Mouse (Mus musculus): ENCODE data around the gene Gm36079.
"Not testable (repeated sequence)": the region's sequence is repeated elsewhere in the genome, so short reads cannot be mapped to it uniquely, and the experiment has no call there.

The Gm36079 gene

DNA sequence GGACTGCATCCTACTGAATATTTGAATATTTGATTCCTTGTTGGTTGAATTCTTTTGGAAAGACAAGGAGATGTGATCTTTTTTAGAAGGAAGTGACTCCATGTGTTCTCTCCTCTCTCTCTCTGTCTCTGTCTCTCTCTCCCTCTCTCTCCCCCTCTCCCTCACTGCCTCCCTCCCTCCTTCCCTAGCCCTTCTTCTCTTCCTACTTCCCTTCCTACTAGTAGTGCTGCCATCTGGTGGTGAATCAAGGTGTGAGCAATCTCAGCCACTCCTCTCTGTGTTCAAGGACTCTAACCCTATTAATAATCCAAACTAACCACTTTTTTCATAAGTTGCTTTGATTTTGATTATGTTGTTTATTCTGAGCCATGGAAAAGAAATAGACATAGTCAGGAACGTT, 5.3 kb downstream of the Gm36079 start:
- DNase-seq (ENCODE audit: low read depth, low spot score), result not testable (repeated sequence)

DNA sequence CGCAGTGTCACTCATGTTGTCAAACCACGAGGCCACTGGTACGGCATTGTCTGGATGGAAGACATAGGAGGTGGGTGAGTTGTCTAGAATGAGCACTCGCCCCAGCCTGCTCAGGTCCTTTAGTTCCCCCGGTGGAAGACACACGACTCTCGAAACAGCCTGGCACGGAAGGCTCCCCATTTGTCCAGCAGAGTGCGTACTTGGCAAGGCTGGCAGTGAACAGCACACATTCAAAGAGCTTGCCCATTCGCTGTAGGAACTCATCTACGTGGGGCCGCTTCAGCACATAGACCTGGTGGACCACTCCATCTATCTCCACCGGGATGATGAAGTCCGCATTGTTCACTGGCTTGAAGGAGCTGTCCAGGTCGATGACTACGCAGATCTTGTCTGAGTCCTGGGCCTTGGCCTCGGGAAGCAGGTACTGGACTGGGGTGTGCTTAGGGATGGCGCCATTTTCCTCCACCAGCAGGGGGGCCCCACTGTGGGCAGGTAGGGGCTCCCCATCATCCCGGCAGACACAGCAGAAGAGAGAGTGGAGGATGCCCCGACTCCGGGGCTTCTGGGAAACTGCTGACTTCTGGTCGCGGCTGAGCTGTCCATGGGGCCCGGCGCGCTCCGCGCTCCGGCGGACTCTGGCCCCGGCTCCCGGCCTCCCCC, 11.3 kb downstream of the Gm36079 start:
- DNase-seq (ENCODE audit: low read depth, low spot score), result not testable (repeated sequence)

DNA sequence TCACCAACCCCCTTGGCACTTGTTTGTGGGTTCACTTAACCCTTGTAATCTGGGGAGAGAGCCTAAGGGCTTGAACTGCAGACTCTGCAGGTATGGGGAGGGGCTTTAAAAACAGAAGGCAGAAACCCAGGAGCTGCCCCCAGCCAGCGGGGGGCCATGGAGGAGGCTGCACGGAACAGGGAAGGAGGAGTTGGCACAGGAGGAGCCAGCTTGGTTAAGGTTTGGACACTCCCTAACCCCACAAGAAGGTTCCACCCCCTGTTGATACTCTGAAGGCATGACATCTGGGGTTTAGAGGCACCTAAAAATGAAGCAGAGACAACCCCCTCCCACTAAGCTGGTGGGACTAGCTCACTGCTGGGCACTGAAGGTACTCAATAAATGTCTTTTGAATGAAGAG, 12.8 kb downstream of the Gm36079 start:
- DNase-seq (ENCODE audit: low read depth, low spot score), result not testable (repeated sequence)

DNA sequence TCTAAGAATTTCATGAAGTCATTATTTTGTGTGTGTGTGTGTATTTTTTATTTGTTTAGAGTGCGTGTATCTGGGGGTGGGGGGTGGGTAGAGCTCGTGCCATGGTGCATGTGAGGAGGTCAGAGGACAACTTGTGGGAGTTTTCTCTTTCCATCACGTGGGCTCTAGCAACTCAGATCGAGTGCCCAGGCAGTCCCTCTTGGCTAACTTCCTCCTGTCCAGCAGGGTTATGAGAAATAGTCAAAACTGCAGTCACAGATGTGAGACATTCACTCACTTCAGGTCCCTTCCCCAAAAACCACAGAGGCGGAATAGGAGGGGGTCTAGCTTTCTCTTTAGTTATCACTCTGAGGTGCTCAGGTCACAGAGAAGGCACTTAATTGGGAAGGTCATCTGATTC, 13.3 kb downstream of the Gm36079 start:
- not testable (repeated sequence) for DNase-seq (ENCODE audit: low read depth, low spot score)

DNA sequence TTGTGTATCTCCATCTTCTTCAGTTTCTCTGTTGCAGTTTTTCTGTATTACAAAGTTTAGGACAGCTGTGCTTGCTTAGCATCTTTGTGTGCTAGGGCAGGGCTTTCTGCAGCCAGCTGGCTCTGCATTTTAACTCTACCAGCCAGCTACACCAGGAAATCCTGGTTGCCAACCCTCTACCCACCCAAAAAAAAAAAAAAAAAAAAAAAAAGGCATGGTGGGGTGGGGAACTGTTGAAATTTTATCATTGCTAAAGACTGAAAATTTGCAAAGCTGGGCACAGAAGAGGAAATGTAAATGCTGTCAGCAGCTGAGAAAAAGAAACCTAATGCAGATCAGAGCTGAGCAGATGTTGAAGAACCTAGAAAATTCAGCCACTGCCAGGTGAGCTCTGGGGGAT, 16.7 kb downstream of the Gm36079 start:
- DNase-seq (ENCODE audit: low read depth, low spot score), result not testable (repeated sequence)

DNA sequence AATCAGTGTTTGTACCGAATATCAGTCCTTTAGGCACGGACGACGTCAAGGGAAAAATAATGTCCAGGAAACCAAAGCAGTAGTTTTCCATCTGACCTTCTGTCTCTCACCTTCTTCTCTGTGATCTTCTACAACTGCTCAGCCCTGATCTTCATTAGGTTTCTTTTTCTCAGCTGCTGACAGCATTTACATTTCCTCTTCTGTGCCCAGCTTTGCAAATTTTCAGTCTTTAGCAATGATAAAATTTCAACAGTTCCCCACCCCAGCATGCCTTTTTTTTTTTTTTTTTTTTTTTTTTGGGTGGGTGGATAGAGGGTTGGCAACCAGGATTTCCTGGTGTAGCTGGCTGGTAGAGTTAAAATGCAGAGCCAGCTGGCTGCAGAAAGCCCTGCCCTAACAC, 27.6 kb downstream of the Gm36079 start:
- DNase-seq (ENCODE audit: low read depth, low spot score), result not testable (repeated sequence)

DNA sequence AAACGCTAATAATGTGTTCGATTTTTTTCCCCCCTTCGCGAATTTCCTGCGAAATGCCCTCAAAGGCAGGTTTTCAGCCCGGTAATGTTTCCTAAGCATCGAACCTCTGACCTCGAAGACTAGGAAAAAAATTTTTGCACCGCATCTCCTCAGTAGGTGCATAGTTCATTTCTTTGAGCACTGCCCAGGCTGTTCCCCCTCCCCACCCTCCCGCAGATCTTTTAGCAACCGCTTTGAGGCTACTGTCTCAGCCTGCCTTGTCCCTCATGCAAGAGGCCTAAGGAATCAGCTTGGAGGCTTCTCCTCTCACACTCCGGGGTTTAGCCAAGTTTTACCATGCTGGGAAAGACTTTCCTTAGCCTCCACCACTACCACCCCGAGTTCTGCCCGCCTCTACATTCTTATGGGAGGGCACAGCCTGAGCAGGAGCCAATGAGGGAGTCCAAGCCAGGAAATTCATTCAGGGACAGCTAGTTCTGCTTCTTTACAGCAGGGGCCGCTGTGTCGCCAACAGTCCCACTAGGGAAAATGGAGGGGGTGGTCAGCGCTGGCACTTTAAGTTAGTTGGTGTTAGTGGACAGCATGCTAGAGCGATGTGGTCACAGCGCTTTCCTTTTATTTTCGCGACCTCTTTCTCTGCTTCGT, 28.2 kb downstream of the Gm36079 start:
- not testable (repeated sequence) for DNase-seq (ENCODE audit: low read depth, low spot score)

DNA sequence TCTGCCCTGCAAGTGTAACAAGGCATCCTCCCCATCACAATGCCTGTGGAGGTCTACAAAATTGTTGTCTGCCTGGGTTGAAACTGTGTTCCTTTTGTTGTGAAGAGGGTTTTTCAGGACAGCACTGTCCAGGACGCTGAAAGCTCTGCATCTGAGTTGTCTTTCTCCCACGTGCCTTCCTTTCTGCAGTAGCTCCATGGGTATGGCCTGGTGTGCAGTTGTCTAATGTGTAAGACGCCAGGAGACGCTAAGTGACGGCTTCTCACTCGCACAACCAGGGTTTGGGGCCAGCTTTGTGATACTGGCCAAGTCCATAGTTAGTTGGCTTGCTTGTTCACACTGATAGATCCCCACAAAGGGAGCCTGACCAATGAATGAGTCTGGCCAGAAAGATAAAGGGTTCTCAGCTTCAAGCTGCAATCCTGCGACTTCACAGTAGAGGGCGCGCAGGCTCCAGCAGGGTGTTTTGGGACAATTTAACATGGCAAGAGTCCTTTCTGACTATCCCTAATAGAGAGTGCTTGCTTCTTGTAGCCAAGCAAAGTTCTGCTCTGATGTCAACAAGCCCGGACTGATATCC, 34.8 kb downstream of the Gm36079 start:
- not testable (repeated sequence) for DNase-seq (ENCODE audit: low read depth, low spot score)

DNA sequence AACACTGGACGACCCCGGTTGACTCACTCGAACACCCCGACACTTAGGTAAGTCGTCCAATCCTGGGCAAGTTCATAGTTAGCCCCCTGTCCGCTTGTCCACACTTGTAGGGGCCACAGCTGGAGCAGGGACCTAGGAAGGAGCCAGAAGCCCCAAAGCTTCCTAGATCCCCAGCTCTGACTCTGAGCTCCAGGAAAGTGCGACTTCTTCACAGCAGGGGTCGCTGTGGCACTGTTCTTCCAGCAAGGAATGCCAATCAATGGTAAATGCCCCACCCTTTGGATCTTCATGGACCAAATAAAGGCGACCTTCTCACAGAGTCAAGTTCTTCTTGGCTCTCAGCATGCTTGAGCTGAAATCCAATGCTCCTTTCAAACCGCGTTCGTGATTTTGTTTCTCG, 35.5 kb downstream of the Gm36079 start:
- DNase-seq (ENCODE audit: low read depth, low spot score), result not testable (repeated sequence)
